Mouse (Mus musculus): Measurements from ENCODE around the gene D630045J12Rik.

- no peak for TF ChIP-seq CTCF (IDR thresholded peaks at IDR 0.05; ENCODE audit: low read depth, low read length)
- TF ChIP-seq POLR2A (IDR thresholded peaks at IDR 0.05; ENCODE audit: borderline replicate concordance, low read depth, low read length): no peak
These were observed 88.4 kb downstream of the D630045J12Rik start for GRCm38 (mm10) chr6:38165385-38165784.

Measured in bone marrow macrophage, adult 2 months (primary cell).